Comparison of ENCODE assay signal across 11 mouse cellular contexts in the genomic region with DNA sequence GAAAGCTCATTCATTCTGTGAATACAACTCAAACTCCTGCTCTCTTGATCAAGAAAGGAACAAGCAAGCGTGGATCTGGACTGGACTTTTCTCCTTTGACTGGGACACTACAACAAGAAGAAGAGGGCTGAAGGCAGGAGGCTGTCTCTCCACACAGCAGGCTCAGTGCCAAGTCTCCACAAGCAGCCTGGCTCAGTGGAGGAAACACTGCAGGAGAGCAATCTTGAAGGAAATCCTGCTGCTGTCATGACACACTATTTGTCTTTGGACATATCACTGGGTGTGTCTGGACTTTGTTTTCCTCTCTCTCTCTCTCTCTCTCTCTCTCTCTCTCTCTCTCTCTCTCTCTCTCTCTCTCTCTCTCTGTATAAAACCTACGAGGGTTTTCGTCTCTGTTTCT.
A peak's percentile ranks its signal among the peaks of the same experiment; 100 is the strongest.
DNase-seq lines count a peak whose midpoint lies in the region; ATAC-seq and TF ChIP-seq lines count a peak whose summit lies in the region.
"Had no signal": no experiment of that assay in that cellular context is flagged by ENCODE, and none has a peak within 500 bp of the region (broad histone marks: within the 10 kb centered on the region; RNA-seq: fewer than 3 reads in every experiment).

No protein-coding gene starts in this region.

- TF ChIP-seq EP300 in lung, postnatal 0 days (IDR thresholded peaks at IDR 0.05): no peak

- H3K4me1 ChIP-seq in kidney, embryonic 15.5 days: no peaks in the 10 kb centered on the region
- H3K4me1 ChIP-seq in lung, postnatal 0 days (ENCODE audit: insufficient read depth, low read depth, low read length): no peaks in the 10 kb centered on the region
- H3K4me1 ChIP-seq: intestine, embryonic 15.5 days; neural tube, embryonic 12.5 days had no signal

- H3K36me3 ChIP-seq in kidney, embryonic 15.5 days: no peaks in the 10 kb centered on the region
- no peaks in the 10 kb centered on the region for H3K36me3 ChIP-seq in lung, postnatal 0 days (ENCODE audit: insufficient read depth, low read length)
- H3K36me3 ChIP-seq: intestine, embryonic 15.5 days; neural tube, embryonic 12.5 days had no signal

- intact Hi-C loops in heart, postnatal 14 days (cut with DNase I): no loop called here

- H3K27ac ChIP-seq in kidney, embryonic 15.5 days: no peak overlapping the region
- H3K27ac ChIP-seq in lung, postnatal 0 days (ENCODE audit: low read length): no peak overlapping the region
- H3K27ac ChIP-seq: intestine, embryonic 15.5 days; neural tube, embryonic 12.5 days had no signal

- H3K4me3 ChIP-seq in kidney, embryonic 15.5 days (replicated peaks): no peak overlapping the region
- H3K4me3 ChIP-seq in lung, postnatal 0 days (ENCODE audit: low read depth, low read length): no peak overlapping the region
- H3K4me3 ChIP-seq: intestine, embryonic 15.5 days; megakaryocyte, embryonic 14.5 days; neural tube, embryonic 12.5 days had no signal

- no peak overlapping the region for H3K4me2 ChIP-seq in kidney, embryonic 15.5 days
- H3K4me2 ChIP-seq in lung, postnatal 0 days (replicated peaks; ENCODE audit: low read depth, low read length): no peak overlapping the region
- H3K4me2 ChIP-seq: intestine, embryonic 15.5 days; neural tube, embryonic 12.5 days had no signal

- H3K9me3 ChIP-seq in kidney, embryonic 15.5 days (replicated peaks): no peaks in the 10 kb centered on the region
- no peaks in the 10 kb centered on the region for H3K9me3 ChIP-seq in lung, postnatal 0 days (ENCODE audit: low read length)
- H3K9me3 ChIP-seq: intestine, embryonic 15.5 days; neural tube, embryonic 12.5 days had no signal

- peak; percentile 17 for DNase-seq in kidney, adult 18-20 months
- peak; percentile 44 to 59 for DNase-seq in adrenal gland, postnatal 36 days
- peak; percentile 14 for DNase-seq in heart, postnatal 14 days
- peak; percentile 66 for DNase-seq in lung, postnatal 0 days (ENCODE audit: low spot score)
- DNase-seq in embryo, embryonic 9.5 days (ENCODE audit: extremely low spot score): no peak
- DNase-seq: spleen, adult 18-20 months had no signal

- no peak for TF ChIP-seq CTCF in lung, postnatal 0 days (IDR thresholded peaks at IDR 0.05)

- no peaks in the 10 kb centered on the region for H3K27me3 ChIP-seq in kidney, embryonic 15.5 days
- H3K27me3 ChIP-seq in lung, postnatal 0 days (replicated peaks; ENCODE audit: insufficient read depth, low read length): no peaks in the 10 kb centered on the region
- H3K27me3 ChIP-seq: intestine, embryonic 15.5 days; megakaryocyte, embryonic 14.5 days; neural tube, embryonic 12.5 days had no signal

- 76% methylated on average over 3 of the region's 3 CpGs for WGBS in kidney, embryonic 15.5 days
- WGBS in lung, postnatal 0 days: 32% methylated on average over 3 of the region's 3 CpGs

- no peak for ATAC-seq in kidney, embryonic 15.5 days (replicated peaks; ENCODE audit: low FRiP score)
- ATAC-seq in lung, postnatal 0 days: no peak
- no peak for ATAC-seq in activated CD4-positive, CD25-positive, alpha-beta regulatory T cell, adult 4 months
- ATAC-seq: intestine, embryonic 15.5 days had no signal

- H3K9ac ChIP-seq in kidney, embryonic 15.5 days: no peak overlapping the region
- H3K9ac ChIP-seq in lung, postnatal 0 days (replicated peaks; ENCODE audit: low read depth): no peak overlapping the region
- H3K9ac ChIP-seq: intestine, embryonic 15.5 days; neural tube, embryonic 12.5 days had no signal
